Mouse (Mus musculus) midbrain, postnatal 0 days (tissue): ENCODE results near the gene Gm20388. TPM values are rescaled to one million over a fixed set of nuclear protein-coding genes. Genes with fewer than 3 reads are reported as not detected.

Experiments
- ATAC-seq: fragments of 200-750 bp; cut with Nextera tagmentation; 2 replicates; pipeline ENCODE4 v1.8.0; 2017; ENCODE audit warnings: moderate number of reproducible peaks, mild to moderate bottlenecking, moderate TSS enrichment, moderate library complexity; ENCODE audit not compliant: low FRiP score
- DNase-seq: peaks from one replicate; pipeline ENCODE4 v3.0.0-alpha.2; 2015; ENCODE audit warnings: low spot score
- H3K27ac ChIP-seq: fragments of 300-500 bp; sonication (generic); 2 replicates; pipeline ENCODE4 v1.5.1; 2014; ENCODE audit warnings: low read depth, mild to moderate bottlenecking, low read length, mixed read lengths
- H3K27me3 ChIP-seq: fragments of 300-500 bp; sonication (generic); 2 replicates; pipeline ENCODE4 v1.6.1; 2014; ENCODE audit warnings: low read length, control low read depth, mixed read lengths; ENCODE audit not compliant: insufficient read depth
- H3K36me3 ChIP-seq: fragments of 300-500 bp; sonication (generic); 2 replicates; pipeline ENCODE4 v1.6.1; 2014; ENCODE audit warnings: low read length, control low read depth, mixed read lengths; ENCODE audit not compliant: insufficient read depth
- H3K4me1 ChIP-seq: fragments of 300-500 bp; sonication (generic); 2 replicates; pipeline ENCODE4 v1.6.1; 2014; ENCODE audit warnings: mild to moderate bottlenecking, control low read depth, antibody characterized with exemption, low read length, mixed read lengths; ENCODE audit not compliant: insufficient read depth
- H3K4me2 ChIP-seq: fragments of 300-500 bp; sonication (generic); 2 replicates; pipeline ENCODE4 v1.6.1; 2014; ENCODE audit warnings: low read depth, mild to moderate bottlenecking, low read length, mixed read lengths; ENCODE audit not compliant: poor library complexity, severe bottlenecking
- H3K4me3 ChIP-seq: fragments of 300-500 bp; sonication (generic); 2 replicates; pipeline ENCODE4 v1.5.1; 2014; ENCODE audit warnings: low read depth, mild to moderate bottlenecking, low read length, moderate library complexity
- H3K9ac ChIP-seq: fragments of 300-500 bp; sonication (generic); replicated peaks from 2 replicates; pipeline ENCODE4 v1.6.1; 2014; ENCODE audit warnings: mild to moderate bottlenecking, low read length, moderate library complexity, mixed read lengths; ENCODE audit not compliant: poor library complexity, severe bottlenecking
- H3K9me3 ChIP-seq: fragments of 300-500 bp; sonication (generic); 2 replicates; pipeline ENCODE4 v1.6.1; 2016; ENCODE audit warnings: low read length, control low read depth
- CTCF ChIP-seq: IDR thresholded peaks from 2 replicates; pipeline ENCODE4 v1.5.1; 2016; ENCODE audit warnings: antibody characterized with exemption, mild to moderate bottlenecking
- WGBS: fragments of 180-500 bp; shearing (Covaris S2); extraction: QIAGEN DNeasy Blood & Tissue Kit; methylation state at CpG from one replicate; pipeline ENCODE4 v1.1.7; 2014; 5-methylcytosine and 5-hydroxymethylcytosine counted together
- polyA plus RNA-seq: library from polyadenylated mRNA; unstranded; fragments of >200 nt; fragmentation: Nextera tagmentation; extraction: Ambion mirVana; gene quantifications from 2 replicates; pipeline ENCODE4 v1.2.1, GENCODE M21; 2015
- total RNA-seq: library from RNA; depleted of rRNA; stranded (reverse); fragments of >200 nt; gene quantifications from 2 replicates; pipeline ENCODE4 v1.2.3, GENCODE M21; 2014

Gene Gm20388
- total and polyA plus RNA-seq, 2 experiments from 2014 or later, result 74.2 TPM; not detected in 1

- H3K4me3 ChIP-seq, result no peak overlapping the region
- H3K9ac ChIP-seq, result no peak overlapping the region
- no peak for TF ChIP-seq CTCF
- no peak overlapping the region for H3K4me2 ChIP-seq
- ATAC-seq, result no peak
- H3K27me3 ChIP-seq, result no peaks in the 10 kb centered on the region
- WGBS, result 21% methylated on average over 19 of the region's 20 CpGs
- no peaks in the 10 kb centered on the region for H3K36me3 ChIP-seq
- DNase-seq, result peak; percentile 66
- peaks cover 30% of the 10 kb centered on the region for H3K4me1 ChIP-seq
- peak overlapping the region; percentile 82 for H3K27ac ChIP-seq
- H3K9me3 ChIP-seq, result no peaks in the 10 kb centered on the region
These were observed 516.2 kb downstream of the Gm20388 start for GRCm38 (mm10) chr8:120426622-120427385.

DNA sequence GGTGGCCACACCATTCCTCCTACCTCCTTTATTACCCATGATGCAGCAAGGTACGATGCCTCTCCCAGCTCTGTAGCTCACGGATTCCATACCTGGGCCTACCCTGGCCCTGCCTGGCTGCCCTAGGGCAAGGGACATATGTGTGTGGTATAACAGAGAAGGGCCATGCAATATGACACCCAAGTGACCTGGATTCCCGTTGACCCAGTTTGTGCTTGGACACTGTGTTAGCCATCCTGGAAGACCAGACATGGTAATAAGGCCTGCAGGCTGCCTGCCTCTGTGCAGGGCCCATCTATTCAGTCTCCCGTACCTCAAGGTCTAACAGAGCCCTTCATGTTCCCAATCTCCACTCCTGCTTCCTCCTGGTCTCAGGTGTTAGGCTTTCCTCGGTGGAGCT, 517.9 kb downstream of the Gm20388 start:
- ATAC-seq (no peak), DNase-seq (no peak)
- 82% methylated on average over 5 of the region's 5 CpGs for WGBS
- no peak for TF ChIP-seq CTCF
- Histone ChIP-seq H3K27ac (no peak overlapping the region), H3K27me3 (no peaks in the 10 kb centered on the region), H3K9me3 (no peaks in the 10 kb centered on the region), H3K4me1 (peaks cover 22% of the 10 kb centered on the region), H3K4me2 (no peak overlapping the region), H3K4me3 (no peak overlapping the region), H3K9ac (no peak overlapping the region), H3K36me3 (no peaks in the 10 kb centered on the region)

GRCm38 (mm10) chr8:120429116-120429515, 518.5 kb downstream of the Gm20388 start:
- no peaks in the 10 kb centered on the region for H3K9me3 ChIP-seq
- no peak for ATAC-seq
- TF ChIP-seq CTCF, result no peak
- no peak overlapping the region for H3K27ac ChIP-seq
- no peaks in the 10 kb centered on the region for H3K27me3 ChIP-seq
- no peak overlapping the region for H3K4me3 ChIP-seq
- WGBS, result 88% methylated on average over 1 of the region's 1 CpGs
- no peak overlapping the region for H3K4me2 ChIP-seq
- peaks cover 16% of the 10 kb centered on the region for H3K4me1 ChIP-seq
- H3K36me3 ChIP-seq, result no peaks in the 10 kb centered on the region
- no peak for DNase-seq
- no peak overlapping the region for H3K9ac ChIP-seq

- no peak overlapping the region for H3K9ac ChIP-seq
- H3K4me1 ChIP-seq, result no peaks in the 10 kb centered on the region
- no peak overlapping the region for H3K27ac ChIP-seq
- no peak for ATAC-seq
- TF ChIP-seq CTCF, result no peak
- WGBS, result 77% methylated on average over 12 of the region's 12 CpGs
- no peak for DNase-seq
- H3K4me3 ChIP-seq, result no peak overlapping the region
- H3K9me3 ChIP-seq, result no peaks in the 10 kb centered on the region
- H3K27me3 ChIP-seq, result no peaks in the 10 kb centered on the region
- H3K4me2 ChIP-seq, result no peak overlapping the region
- H3K36me3 ChIP-seq, result no peaks in the 10 kb centered on the region
These were observed 520.4 kb downstream of the Gm20388 start for GRCm38 (mm10) chr8:120431042-120431441.

GRCm38 (mm10) chr8:120432438-120432837, 521.8 kb downstream of the Gm20388 start:
- H3K27me3 ChIP-seq, result no peaks in the 10 kb centered on the region
- no peak overlapping the region for H3K4me3 ChIP-seq
- DNase-seq (no peak), ATAC-seq (no peak)
- H3K4me2 ChIP-seq, result no peak overlapping the region
- no peaks in the 10 kb centered on the region for H3K9me3 ChIP-seq
- no peaks in the 10 kb centered on the region for H3K4me1 ChIP-seq
- WGBS, result 80% methylated on average over 7 of the region's 7 CpGs
- H3K9ac ChIP-seq, result no peak overlapping the region
- no peak overlapping the region for H3K27ac ChIP-seq
- no peak for TF ChIP-seq CTCF
- H3K36me3 ChIP-seq, result no peaks in the 10 kb centered on the region

DNA sequence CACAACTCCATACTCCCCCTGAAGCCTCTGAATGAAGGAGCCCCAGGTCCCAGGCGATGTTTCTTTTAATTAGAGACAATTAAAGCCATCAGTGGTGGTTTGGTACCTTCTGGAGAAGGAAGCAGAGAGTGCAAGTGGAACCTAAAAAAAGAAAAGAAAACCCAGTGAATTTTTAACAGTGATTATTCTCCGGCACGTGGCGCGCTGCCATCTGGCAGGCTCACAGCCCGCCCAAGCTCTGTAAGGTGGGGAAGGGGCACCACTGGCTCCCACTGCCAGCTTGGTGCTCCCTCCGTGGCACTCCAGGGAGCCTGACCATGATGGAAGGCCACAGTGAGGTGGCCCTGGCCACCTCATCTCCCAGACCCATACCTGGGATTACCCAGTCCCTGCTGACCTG, 522.5 kb downstream of the Gm20388 start:
- DNase-seq (no peak), ATAC-seq (no peak)
- no peak overlapping the region for H3K4me2 ChIP-seq
- H3K27ac ChIP-seq, result 0 out of 2 replicates have a peak overlapping the region, but pooled peaks have one; percentile 7
- no peaks in the 10 kb centered on the region for H3K27me3 ChIP-seq
- no peaks in the 10 kb centered on the region for H3K36me3 ChIP-seq
- 66% methylated on average over 7 of the region's 7 CpGs for WGBS
- TF ChIP-seq CTCF, result no peak
- no peak overlapping the region for H3K4me3 ChIP-seq
- no peaks in the 10 kb centered on the region for H3K9me3 ChIP-seq
- H3K9ac ChIP-seq, result 0 out of 2 replicates have a peak overlapping the region, but pooled peaks have one; percentile 8
- no peaks in the 10 kb centered on the region; the same call in 1 of the 2 replicates for H3K4me1 ChIP-seq
